Mouse (Mus musculus) adrenal gland, postnatal 10 days (tissue): ENCODE measurements around the gene Tshz2. TPM values are rescaled to one million over a fixed set of nuclear protein-coding genes. Genes with fewer than 3 reads are reported as not detected.

Source experiments
- DNase-seq: peaks from one replicate; pipeline ENCODE4 v3.0.0; 2021; ENCODE audit warnings: mixed read lengths
- total RNA-seq, 2 experiments: library from RNA; stranded (reverse); gene quantifications; 2 replicates each; pipeline ENCODE4 v1.2.3; 2021

Gene Tshz2
- total RNA-seq, 2 experiments from 2014 or later = 44.7 to 45.4 TPM

DNA sequence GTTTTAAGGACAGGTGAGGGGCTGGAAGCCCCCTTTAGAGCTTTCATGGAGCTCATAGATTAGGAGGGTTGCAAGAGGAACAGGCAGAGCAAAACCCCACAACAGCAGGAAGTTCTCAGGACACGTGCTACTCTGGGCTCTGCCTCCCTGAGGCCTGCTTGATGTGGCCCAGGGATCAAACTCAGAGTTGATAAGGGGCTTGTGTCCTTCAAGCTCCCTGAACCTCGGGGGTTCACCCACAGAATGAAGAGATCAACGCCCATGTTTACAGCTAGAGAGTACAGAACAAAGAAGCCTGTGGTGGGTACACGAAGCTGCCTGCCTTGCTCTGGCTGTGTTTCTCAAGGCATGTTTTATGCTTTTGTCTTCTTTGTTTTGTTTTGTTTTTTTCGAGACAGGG lies 417.8 kb downstream of the Tshz2 start:
- no peak for DNase-seq

DNA sequence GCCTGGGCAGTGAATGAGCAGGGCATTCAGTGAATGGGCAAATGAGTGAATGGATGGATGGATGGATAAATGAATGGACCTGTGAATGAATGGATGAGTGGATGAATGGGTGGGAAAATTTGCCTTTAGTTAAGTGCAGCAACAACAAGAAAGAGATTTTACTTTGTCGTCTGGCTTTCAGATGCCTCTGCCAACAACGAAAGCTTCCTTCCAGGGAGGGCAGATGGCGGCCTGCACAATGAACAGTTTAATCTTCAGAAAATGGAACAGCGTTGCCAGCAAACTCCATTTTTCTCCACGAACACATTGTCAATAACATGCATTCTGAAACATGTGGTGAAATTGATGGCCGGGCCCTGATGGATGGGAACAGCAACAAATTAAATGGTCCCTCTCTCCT lies 418.6 kb downstream of the Tshz2 start:
- no peak for DNase-seq

DNA sequence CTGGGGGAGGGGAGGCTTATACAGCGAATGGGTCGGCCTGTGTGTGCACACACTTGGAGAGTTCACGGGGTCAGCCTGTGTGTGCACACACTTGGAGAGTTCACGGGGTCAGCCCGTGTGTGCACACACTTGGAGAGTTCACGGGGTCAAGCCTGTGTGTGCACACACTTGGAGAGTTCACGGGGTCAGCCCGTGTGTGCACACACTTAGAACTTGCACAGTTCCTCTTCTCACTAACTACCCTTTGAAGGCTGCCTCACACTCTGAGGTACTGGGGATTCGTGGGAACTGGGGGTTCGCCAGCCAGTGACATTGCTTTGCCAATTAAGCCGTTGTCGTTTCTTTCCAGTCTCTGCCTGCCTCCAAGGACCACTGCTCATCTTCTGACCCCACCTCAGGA lies 422.1 kb downstream of the Tshz2 start:
- DNase-seq = no peak

DNA sequence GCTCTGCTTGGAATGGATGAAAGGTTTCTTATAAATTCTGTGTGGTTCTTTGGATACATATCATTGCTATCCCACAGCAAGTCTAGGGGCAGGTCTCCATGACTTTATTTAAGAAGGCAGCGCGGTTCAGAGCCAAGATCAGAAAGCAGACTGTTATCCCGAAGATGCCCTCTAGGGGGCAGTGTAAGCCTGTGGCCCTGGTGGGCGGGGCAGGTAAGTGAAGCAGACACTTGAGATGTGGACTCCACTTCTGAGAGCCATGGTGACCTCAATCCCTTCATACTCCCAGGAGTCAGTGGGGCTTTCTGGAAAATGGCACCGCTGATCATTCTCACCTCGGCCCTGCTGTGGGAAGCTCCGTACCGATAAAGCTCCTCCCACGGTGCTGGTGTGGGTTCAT lies 422.6 kb downstream of the Tshz2 start:
- DNase-seq = peak; percentile 56

DNA sequence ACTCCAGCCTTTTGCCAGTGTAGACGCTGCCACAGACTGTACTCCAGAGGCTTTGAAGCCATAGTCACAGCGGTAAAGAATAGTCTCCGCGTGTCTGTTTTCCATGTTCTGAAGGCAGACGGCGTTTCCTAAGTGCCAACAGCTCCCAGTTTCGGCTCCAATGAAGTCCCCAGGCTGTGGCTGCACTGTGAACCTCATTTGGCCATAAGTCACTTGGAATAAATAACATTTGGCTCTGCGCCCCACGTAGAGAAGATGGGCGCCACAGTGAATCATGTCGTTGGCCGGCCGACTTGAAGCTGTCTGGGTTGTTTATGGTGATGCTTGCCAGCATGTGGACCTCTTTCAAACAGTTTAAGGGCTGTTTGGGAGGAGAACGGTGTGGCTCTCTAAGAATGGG lies 426.0 kb downstream of the Tshz2 start:
- DNase-seq = peak; percentile 46

DNA sequence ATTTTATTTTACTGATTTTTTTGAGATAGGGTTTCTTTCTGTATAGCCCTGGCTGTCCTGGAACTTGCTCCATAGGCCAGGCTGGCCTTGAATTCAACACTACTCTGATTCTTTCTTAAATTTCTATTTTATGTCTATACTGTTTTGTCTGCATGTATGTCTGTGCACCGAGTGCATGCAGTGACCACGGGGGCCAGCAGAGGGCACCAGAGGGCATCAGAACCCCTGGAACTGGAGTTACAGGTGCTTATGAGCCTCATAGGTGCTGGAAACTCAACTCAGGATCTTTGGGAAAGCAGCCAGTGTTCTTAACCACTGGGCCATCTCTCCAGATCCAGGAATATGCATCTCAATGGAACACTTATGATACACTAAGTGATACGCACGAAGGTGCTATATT lies 427.3 kb downstream of the Tshz2 start:
- peak; percentile 44 for DNase-seq

DNA sequence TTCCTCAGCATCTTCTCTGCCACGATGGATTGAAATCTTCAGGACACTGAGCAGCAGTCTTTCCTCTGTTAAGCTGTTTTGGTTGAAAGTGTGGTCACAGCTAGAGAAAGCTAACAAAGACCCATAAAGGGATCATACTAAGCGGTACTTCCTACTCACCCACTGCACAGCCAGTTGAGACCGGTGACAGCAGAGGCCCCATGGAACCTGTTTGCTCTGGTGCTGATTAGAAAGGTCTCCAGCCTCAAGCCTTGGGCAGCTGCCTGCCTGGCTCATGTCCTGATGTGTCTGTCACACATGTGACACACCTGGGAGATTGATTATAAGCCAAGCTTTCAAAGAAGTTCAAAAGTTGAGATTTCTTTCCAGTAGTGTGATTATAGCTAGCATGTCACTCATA lies 429.6 kb downstream of the Tshz2 start:
- DNase-seq = no peak

DNA sequence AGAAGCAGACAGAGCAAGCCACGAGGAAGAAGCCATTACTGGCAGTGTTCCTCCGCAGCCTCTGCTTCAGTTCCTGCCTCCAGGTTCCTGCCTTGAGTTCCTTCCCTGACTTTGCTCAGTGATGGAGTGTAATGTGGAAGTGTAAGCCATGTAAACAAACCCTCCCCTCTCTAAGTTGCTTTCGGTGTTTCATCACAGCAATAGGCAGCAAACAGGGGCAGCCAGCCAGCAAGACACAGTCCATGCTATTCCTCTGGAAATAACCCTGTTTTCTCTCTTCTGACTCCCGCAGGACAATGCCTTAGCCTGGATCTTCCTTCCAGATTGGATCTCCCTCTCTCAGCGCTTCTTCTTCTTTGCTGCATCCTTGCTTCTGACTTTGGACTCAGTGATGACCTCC lies 437.2 kb downstream of the Tshz2 start:
- DNase-seq = peak; percentile 12

DNA sequence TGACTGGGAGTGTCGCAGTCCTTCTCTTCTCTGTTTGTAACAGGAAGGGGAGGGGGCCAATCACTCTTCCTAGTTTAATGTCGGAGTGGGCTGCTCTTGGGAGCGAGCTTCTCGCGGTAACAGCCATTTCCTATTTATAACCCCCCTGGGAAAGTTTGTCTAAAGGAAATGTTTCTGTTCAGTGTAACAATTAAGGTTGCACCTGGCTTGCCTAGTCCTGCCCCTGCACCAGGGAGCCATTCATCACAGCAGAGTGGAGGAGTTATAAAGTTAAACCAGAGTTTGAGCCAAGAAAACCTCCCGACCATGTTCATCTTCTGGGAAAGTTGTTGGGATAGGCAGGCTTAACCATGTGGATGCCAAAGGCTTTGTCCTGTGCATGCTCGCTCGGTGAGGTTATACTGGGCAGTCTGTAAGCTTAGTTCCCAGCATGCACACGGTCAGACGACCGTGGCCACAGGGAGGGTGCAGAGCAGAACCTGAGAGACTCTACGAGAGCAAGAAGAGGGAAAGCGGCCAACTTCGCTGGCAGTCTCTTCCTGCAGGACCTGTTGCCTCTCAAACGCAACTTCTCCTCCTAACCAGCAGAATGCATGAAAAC lies 437.9 kb downstream of the Tshz2 start:
- DNase-seq = peak; percentile 52

DNA sequence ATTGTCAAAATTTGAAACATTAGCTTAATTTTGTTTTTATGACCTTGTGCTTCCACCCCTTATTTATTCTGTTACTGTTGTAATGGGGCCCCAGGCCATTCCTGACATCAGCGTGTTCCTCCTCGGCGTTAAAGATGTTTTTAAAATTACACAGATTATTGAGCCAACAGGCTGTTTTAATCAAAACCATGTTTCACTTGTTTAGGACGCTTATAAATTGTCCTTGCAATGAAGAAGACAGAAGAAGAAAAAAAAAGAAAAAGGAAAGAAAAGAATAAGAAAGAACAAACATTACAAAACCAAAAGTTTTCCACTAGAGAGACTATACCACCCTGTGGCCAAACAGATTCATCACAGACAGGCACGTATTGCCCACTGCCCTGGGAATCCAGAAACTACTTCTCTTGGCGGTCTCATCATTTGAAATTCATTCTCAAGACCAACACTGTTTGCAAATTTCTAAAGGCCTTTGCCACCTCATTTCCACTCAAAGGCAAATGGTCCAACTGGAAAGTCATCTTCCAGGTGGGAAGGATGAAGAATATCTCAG lies 444.2 kb downstream of the Tshz2 start:
- DNase-seq = no peak

DNA sequence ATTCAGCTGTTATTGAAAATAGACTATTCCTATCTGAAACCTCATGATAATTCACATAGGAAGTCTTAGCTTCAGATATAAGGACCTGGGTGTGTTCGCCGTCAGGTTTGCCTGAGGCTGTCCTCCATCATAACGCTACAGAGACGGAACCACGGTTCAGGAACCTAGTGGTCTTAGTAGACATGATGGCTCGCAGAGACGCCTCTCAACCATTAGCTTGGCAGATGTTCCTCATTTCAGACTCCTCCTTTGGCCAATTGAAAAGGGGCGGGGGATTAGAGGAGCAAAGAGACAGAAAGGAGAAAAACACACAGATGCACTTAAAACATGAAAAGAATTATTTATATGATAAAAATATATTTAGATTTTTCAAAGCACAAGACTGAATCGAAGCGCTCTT lies 445.2 kb downstream of the Tshz2 start:
- no peak for DNase-seq

DNA sequence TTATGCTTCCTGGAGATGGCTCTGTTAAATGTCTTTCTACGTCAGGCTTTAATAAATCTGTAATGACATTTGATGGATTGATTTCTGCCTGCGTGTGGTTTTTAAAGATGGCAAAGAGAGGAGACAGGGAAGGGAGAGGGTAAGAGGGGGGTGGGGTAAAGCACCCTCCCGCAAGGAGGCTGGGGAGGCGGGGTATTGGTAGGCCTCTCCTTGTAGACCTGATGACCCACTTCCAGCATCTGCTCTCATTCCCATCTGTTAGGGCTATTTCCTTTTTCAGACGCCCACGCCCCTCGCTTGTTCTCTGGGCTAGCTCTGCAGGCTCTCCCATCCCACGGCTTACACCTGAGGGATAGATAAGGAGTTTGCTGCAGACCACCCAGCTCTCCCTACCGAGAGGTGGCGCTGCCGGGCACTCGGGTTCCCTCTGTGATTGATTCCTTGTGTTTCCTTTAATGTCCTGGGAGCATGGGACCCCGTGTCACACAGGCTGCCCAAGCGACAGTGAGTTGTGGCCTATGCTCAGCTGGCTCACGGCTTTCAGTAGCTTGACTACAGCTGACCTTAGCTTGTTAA lies 445.7 kb downstream of the Tshz2 start:
- DNase-seq = peak; percentile 25

DNA sequence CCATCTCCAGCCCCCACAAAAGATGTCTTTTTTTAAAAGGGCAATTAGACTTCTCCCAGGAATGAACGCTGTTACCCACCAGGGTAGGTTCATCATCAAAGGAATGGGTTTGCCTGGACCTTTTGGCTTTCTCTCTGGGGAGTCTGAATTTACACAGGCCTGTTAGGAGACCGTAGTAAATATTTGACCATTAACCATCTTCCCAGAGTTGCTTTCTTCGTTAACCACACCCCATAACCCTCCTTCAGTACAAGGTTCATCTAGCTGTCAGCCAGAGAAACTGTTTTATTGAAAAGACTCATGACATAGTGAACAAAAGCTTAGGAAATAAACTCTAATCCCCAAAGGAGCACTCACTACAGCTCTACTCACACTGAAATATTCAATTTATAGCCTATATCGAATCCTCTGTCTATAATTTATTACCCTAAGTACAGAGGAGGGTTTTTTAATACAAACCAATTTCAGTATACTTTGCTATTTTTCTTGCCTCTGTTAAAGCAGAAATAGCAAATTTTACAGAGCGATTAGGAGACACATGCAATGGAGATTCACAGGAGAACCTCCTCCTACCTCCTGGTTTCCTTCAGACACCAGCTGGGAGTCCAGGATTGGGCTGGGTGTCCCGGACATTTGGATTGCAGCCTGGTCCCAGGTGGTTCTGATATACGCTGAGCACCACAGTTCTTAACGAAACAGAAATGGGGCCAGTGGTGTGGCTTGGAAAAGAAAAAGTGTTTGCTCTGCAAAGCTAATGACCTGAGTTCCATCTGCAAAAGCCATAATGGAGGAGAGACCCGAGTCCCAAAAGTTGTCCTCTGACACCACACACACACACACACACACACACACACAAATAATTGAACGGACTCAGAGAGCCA lies 459.0 kb downstream of the Tshz2 start:
- DNase-seq = no peak

DNA sequence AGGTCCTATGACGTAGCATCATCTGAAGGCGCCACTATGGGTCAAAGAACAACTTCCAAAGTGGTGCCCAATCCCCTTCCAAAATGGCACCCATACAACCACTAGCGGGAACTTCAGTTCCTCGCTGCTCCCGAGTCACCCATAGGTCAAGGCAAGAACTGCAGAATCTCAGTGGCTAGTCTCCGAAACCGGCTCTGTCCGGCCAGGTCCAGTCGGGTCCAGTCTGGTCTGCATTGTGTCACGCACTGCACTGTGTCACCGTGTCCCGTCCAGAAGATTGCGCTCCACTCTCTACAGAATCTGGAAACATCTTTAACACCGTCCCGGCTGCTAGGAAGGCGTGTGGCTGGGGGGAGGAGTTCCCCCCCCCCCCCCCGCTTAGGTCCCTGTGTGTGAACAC lies 461.4 kb downstream of the Tshz2 start:
- DNase-seq = no peak

DNA sequence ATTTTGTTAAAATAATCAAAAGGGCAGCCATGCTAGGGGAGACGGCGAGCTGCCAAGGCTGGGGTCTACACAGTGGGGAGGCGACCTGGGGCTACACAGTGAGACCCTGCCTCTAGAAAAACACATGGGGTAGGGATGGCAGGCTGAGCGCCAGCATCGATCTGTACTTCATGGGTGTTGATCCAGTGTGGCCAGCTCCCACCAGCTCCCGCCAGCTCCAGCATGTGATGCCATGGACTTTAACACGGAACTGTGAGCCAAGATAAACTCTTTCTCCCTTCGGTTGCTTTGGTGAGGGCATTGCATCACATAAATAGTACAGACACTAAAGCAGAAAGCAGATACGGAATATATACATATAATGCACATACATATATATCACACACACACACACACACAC lies 462.1 kb downstream of the Tshz2 start:
- no peak for DNase-seq

DNA sequence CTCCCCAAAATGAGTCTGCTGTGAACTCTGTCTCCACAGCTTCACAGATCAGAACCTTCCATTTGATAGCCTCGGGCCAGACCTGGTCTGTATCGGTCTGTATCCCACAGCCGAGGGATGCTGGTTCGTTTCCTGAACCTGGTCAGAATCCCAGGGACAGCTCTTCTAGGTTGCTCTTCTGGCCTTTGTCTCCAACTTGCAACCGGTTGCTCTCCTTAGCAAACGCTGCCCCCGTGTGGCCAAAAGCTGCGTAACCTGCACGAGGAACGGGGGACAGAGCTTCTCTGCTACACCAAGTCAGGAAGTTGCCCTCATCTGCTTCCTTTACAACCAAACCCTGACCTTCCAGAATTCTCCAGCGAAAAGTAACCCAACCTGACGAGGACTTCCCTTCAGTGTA lies 468.3 kb downstream of the Tshz2 start:
- peak; percentile 98 for DNase-seq

DNA sequence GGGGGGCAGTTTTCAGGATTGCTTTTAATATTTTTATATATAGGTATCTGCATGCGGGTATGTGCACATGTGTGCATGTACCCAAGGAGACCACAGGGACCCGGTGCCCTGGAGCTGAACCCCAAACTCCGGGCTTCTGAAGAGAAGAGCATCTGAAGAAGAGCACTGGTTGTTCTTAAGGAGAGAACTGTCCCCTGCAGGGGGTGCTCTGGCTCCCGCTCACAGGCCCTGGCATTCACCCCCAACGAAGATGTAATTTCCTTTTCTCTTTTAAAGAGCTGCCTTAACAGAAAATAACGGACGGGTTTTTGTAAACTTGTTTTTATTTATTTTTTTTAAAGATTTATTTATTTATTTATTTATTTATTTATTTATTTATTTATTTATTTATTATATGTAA lies 469.1 kb downstream of the Tshz2 start:
- no peak for DNase-seq

DNA sequence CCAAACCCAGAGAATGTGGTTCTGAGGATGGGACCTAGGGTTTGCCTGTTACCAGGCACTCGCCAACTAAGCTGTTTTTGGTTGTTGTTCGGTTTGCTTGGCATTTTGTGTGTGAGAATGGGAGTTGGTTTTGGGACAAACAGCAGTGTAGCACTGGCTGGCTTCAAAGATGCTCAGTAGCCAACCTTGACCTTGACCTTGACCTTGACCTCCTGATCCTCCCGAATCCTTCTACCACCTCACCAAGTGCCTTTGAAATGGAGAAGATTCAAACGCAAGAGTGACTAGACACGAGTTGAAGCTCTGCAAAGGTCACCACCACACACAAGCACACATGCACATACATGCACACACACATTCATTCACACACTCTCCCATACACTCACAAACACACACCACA lies 470.5 kb downstream of the Tshz2 start:
- no peak for DNase-seq

DNA sequence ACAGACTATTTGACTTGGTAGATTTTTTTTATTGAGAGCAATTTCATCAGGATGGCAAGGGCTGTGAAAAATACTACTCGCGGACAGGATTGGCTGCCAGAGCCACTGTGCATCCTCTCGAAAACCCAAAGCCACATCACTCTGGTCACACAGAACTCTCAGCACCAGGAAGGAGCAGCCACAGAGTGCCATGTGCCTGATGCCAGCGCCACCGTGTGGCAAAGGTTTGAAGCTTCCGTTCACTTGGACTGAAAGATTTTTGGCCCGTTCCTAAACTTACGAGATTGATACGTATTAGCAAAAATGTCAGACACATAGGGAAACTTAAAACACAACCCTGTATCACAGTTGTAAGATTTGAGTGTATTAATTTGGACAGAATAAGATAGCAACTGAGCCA lies 471.0 kb downstream of the Tshz2 start:
- peak; percentile 75 for DNase-seq

DNA sequence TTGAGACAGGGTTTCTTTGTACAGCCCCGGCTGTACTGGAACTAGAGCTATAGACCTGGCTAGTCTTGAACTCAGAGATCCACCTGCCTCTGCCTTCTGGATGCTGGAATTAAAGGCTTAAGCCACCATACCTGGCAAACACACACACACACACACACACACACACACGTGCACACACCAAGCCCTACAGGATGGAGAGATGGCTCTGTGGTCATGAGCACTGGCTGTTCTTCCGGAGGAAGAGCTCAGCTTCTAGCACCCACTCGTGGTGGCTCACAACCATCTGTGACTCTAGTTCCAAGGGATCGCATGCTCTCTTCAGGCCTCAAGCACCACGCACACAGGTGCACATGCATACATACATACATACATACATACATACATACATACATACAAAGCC lies 471.6 kb downstream of the Tshz2 start:
- DNase-seq = no peak

DNA sequence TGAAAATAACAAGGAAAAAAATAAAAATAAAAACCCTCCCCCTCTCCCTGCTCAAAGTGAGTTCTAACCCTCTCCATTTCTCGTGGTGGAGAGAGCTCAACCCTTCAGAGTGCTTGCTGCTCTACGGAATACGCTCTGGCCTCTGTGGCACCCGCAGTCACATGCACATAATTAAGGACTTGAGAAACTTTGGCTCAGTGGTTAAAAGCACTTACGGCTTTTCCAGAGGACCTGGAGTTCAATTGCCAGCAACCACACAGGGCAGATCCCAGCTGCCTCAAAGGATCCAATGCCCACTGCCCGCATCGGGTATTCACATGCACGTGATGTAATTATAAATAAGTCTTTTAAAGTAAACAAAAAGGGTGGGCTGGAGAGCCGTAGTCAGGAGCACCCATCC lies 473.2 kb downstream of the Tshz2 start:
- DNase-seq = no peak

DNA sequence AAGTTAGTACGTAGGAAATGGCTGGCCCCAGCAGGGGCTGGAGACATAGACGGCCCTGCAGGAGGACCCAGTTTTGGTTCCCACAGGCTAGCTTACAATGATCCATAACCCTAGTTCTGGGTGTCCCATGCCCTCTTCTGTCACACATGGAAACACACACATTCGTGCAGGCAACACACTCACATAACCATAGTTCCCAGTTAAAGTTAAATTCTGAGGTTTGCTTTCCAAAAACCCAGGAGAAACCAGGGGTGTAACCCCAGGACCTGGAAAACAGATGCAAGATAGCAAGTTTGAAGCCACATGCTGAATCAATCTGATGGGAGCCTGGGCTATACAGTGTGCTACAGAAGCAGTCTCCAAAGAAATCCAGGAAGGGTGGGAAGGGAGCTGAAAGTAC lies 475.0 kb downstream of the Tshz2 start:
- DNase-seq = no peak

DNA sequence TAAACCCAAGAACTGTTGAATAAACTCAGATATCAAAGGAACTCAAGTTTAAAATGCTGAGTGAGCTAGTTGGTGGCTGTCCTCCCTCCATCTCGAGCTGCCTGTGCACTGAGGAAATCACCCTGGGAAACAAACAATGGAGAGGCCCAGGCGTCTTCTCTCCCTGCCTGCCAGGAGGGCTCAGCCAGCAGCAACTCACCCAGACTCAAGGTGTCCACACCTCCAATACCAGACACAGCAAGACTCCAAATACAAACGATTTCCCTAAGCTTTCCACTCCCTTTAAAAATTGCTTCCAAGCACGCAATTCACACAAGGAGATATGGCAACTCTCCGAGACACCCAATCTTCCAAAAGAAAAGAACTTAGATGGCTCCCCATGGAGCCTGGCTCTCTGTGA lies 476.7 kb downstream of the Tshz2 start:
- DNase-seq = no peak

DNA sequence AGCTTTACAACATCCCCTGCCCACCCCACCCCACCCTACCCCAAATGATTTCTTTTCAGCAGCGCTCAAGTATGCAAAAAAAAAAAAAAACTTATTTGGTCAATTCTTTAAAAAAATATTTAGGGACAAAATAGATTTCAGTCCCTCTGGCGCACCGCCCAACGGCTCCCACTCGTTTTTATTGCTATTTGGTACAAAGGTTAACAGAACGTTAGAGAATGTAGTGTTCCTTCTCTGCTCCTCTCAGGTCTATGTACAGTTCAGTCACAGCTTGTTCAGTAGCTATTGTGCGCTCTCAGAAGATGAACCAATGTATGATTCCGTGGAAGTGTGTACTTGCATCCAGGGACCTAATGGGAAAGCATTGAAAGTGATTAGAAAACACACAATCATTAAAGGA lies 477.5 kb downstream of the Tshz2 start:
- DNase-seq = no peak
